In the genomic region with DNA sequence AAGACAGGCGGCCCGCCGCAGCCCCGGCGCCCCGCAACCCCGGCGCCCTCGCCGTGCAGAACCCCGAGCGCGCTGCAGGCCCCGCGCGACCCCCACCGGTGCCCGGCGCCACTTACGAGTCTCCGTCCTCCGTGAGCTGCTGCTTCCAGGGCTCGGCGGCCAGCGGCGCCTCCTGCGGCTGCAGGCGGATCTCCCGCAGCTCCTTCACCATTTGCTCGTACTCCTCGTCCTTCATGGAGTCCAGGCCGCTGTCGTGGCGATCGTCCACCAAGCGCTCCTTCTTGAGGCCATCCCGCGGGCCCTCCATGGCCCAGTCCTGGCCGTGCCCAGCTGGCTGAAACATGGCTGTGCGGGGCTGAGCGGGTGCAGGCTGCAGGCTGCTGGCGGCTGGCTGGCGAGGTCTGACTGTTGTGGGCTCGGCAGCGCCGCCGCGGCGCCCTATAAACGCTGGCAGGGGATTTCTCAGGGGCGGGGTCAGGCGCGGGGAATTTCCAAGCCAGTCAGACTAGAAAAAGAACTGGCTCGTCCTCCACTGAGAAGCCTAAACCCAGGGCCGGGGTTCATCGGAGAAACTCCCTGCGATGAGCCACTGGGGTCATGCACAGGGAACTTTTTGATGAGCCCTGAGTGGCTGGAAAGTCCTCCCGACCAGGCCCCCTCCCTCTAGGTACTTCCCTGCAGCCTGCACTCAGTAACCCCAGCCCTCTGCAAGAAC, we compare ENCODE assay signal across 8 mouse cellular contexts. TPM values are rescaled to one million over a fixed set of nuclear protein-coding genes. Genes with fewer than 3 reads are reported as not detected.
DNase-seq lines count a peak whose midpoint lies in the region; ATAC-seq and TF ChIP-seq lines count a peak whose summit lies in the region.

Nfkbia (minus strand) TSS at position 464 of the 715 bp plus-strand sequence.

- peaks cover 14% of the 10 kb centered on the region; the same call in 1 of the 2 replicates for H3K4me1 ChIP-seq in lung, embryonic 14.5 days (ENCODE audit: insufficient read depth)

- WGBS in lung, embryonic 14.5 days = 0% methylated on average over 47 of the region's 58 CpGs

- H3K36me3 ChIP-seq in lung, embryonic 14.5 days (ENCODE audit: insufficient read depth) = peaks cover 38% of the 10 kb centered on the region

- peak within 1 kb of the TSS; percentile 88 for H3K4me3 ChIP-seq in lung, embryonic 14.5 days (ENCODE audit: low read depth, low read length)

- peak within 1 kb of the TSS; percentile 100 for H3K27ac ChIP-seq in lung, embryonic 14.5 days (ENCODE audit: low read depth)

- DNase-seq in MEL-GATA-1-ER (ENCODE audit: extremely low read depth, low read depth) = peak; percentile 73
- DNase-seq in cerebellum, adult 8-10 months = peak; percentile 84
- DNase-seq in forelimb bud, embryonic 11.5 days (ENCODE audit: low read depth, low spot score) = peak; percentile 85
- DNase-seq in heart, postnatal 4 days = peak; percentile 97
- DNase-seq in layer of hippocampus, adult 8-10 months (ENCODE audit: low spot score in 2 of 2) = peak; percentile 82 to 86
- DNase-seq in lung, embryonic 14.5 days = peak; percentile 94
- DNase-seq in testis, postnatal 14 days (ENCODE audit: low spot score) = peak; percentile 86

- H3K27me3 ChIP-seq in lung, embryonic 14.5 days (ENCODE audit: insufficient read depth, low read length) = no peaks in the 10 kb centered on the region

- TF ChIP-seq CTCF in lung, embryonic 14.5 days (IDR thresholded peaks at IDR 0.05; ENCODE audit: low read depth) = peak; percentile 49

- ATAC-seq in lung, embryonic 14.5 days (ENCODE audit: insufficient read depth) = peak; percentile 90
- peak; percentile 51 for ATAC-seq in neutrophil, adult 5-6 weeks (ENCODE audit: extremely low read depth, insufficient number of reproducible peaks, low FRiP score, poor library complexity, severe bottlenecking)

- peak within 1 kb of the TSS; percentile 97 for H3K9ac ChIP-seq in lung, embryonic 14.5 days

- H3K4me2 ChIP-seq in lung, embryonic 14.5 days = peak within 1 kb of the TSS; percentile 66

- H3K9me3 ChIP-seq in lung, embryonic 14.5 days (ENCODE audit: low read depth, low read length) = no peaks in the 10 kb centered on the region

RNA-seq across cellular contexts. Expression of gene Nfkbia, which starts in this region (rescaled TPM):
- total RNA-seq in heart, postnatal 4 days (2021) = 10 to 100 TPM; 31.4 to 34.2 TPM
- 10 to 100 TPM; 23.8 to 46.1 (median 33.3) TPM for total RNA-seq in layer of hippocampus, adult 8-10 months (2022)
- 81.0 and 93.6 TPM in 2 replicates for polyA plus RNA-seq in lung, embryonic 14.5 days (2014; fragmentation: Nextera tagmentation; extraction: Ambion mirVana)
- 150 and 173 TPM in 2 replicates for total RNA-seq in neutrophil, adult 5-6 weeks (2017)

Comparison
In these comparisons a context has a peak if more than half of its experiments do, and no peak if none do; other contexts are left out.
1. Peak in every context shown above with its lines: DNase-seq, ATAC-seq, H3K4me3 ChIP-seq and H3K27ac ChIP-seq.